Mouse (Mus musculus) brain, embryonic 14.5 days (tissue): ENCODE results near the gene Tmprss3.

Experiments used
- CTCF ChIP-seq: fragments of 200-500 bp; IDR thresholded peaks from 2 replicates; pipeline ENCODE4 v1.5.1; 2012; ENCODE audit warnings: inconsistent platforms, mild to moderate bottlenecking, moderate library complexity, borderline replicate concordance; ENCODE audit not compliant: insufficient read depth, insufficient read length; ENCODE audit errors: extremely low read depth
- POLR2A ChIP-seq: fragments of 200-500 bp; IDR thresholded peaks from 2 replicates; pipeline ENCODE4 v1.6.1; 2012; ENCODE audit warnings: mild to moderate bottlenecking, inconsistent platforms, borderline replicate concordance; ENCODE audit not compliant: poor library complexity, insufficient read depth, insufficient read length, severe bottlenecking; ENCODE audit errors: extremely low read depth

- TF ChIP-seq CTCF = no peak
- no peak for TF ChIP-seq POLR2A
Observed at GRCm38 (mm10) chr17:31245321-31245720, 46.5 kb upstream of the Tmprss3 start.
